Mouse (Mus musculus) layer of hippocampus, adult 2 months (tissue): ENCODE results near the gene Trim13. TPM values are rescaled to one million over a fixed set of nuclear protein-coding genes. Genes with fewer than 3 reads are reported as not detected.
A peak's percentile ranks its signal among the peaks of the same experiment; 100 is the strongest.

Experiments
- DNase-seq, 2 experiments: peaks; one replicate each; pipeline ENCODE4 v3.0.0; 2022; ENCODE audit warnings: low spot score in 2 of 2
- H3K27ac ChIP-seq: fragments of 200-600 bp; 2 replicates; pipeline ENCODE4 v1.8.1; 2022
- H3K4me3 ChIP-seq: fragments of 200-600 bp; 2 replicates; pipeline ENCODE4 v1.8.1; 2022; ENCODE audit warnings: mild to moderate bottlenecking
- CTCF ChIP-seq: fragments of 200-600 bp; conservative IDR thresholded peaks from 2 replicates; pipeline ENCODE4 v1.8.1; 2022; ENCODE audit warnings: antibody characterized with exemption, mild to moderate bottlenecking, moderate library complexity
- microRNA-seq, 2 experiments: library from miRNA; unstranded; fragments of <30 nt; microRNA quantifications; one replicate each; pipeline ENCODE4 v1.2.0; 2021
- total RNA-seq, 2 experiments: library from RNA; stranded (reverse); gene quantifications; 2 replicates each; pipeline ENCODE4 v1.2.3; 2021

Gene Trim13
- total RNA-seq, 2 experiments from 2014 or later = 11.4 to 12.4 TPM

DNA sequence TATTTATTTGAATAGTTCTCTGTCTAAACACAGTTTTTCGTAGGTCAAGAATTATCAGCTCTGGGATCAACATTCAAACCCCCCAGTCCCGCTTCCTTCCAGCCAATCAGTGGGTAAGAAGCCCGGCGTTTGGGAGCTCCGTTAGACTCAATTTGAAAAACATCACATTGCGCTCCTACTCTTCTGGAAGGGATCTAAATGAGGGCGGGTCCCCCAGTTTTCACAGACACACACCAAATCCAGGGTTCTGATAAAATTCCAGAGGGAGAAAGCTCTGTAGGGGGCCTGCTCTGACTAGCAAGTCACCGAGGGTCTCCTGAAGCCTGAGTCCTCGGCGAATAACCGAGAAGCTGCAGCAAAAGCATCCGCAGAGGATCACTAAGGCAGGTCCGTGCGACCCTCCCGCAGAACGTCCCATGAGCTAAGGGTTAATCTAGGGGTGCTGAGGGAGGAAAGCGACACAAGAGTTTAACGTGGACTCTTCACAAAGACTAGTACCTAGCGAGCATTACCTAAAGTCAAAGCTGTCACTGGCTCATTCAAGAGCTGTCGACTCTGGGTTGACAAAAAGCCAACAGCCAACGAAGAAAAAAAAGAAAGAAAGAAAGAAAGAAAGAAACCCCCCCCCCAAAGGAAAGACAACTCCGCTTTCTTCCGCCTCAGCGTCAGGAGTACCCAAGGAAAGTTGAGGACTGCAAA is 49.3 kb downstream of the Trim13 start:
- TF ChIP-seq CTCF = no peak
- Histone ChIP-seq H3K27ac (peak overlapping the region; percentile 88), H3K4me3 (peak overlapping the region; percentile 80)
- no peak for DNase-seq

DNA sequence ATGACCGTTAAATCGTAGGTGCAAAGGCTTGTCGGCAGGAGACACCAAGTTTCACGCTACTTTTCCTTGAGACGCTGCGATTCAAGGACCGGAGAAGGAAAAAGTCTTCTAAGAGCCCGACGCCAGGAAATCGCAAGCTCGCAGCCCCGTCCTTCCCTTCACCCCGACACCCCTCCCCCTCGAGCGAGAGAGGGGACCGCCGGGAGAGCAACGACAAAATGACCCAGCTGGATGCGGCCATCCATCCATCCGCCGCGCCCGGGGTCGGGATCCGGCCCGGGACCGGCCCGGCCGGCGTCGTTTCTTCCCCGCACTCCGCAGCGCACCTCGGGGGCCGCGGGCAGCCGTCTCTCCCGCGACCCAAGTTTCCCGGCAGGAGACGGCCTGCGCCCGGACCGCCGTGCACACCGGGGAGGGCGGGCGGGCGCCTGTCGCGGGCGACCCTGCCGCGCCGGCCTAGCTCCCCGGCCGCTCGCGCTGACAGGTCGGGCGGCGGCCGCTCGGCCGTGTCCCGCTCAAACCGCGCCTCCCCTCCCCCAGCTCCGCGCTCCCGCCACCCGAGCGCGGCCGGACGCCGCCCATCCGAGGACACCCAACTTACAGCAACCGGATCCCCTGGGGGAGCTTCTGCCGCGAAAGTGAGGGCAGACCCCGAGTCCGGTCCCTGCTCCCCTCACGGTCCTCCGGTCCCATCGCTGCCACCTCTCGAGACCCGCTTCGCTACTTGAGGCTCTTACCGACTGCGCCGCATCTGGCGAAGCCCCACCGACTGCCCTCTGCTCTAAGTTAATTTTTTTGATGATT is 50.0 kb downstream of the Trim13 start:
- peak; percentile 11 to 16 for DNase-seq

DNA sequence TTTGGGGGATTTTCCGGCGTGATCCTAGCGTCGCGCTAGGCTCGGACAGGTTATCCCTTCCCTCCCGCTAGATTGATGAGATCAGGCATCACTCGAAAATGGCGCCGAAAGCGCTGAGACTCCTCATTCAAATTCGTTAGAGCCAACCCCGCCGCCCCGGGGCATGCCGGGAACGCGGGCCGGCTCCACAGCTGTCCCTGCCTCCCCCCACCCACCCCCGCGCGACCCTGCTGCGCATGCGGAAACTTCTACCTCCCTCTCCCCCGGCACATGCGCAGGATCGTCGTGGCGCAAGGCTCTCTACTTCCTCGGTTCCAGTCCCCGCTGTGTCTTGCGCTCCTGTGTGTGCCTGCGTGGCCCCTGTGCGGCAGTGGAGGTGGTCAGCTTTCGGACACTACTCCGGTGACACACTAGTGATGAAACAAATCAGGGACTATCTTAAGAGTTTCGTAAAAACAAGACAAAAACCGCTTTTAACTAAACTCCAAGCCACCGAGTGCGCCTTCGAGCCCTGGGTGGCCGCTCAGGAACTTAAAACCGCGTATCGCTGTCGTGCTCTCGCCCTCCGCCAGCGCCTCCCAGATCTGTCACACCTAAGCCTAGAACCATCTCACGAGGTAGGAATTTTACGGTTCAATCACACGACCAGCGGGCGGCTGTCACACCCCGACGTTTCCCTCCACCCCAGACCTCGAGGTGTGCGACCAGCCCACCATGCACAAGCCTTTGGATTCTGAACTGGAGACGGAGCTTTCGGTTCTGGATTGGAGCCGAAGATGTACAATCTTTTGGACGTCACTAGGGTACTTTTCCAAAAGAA is 50.8 kb downstream of the Trim13 start:
- no peak for TF ChIP-seq CTCF
- DNase-seq = peak; percentile 94 to 96
- peak overlapping the region; percentile 97 for H3K27ac ChIP-seq
- peak overlapping the region; percentile 80 for H3K4me3 ChIP-seq

More for the DNA sequence above, 50.0 kb downstream of the Trim13 start:
- H3K27ac ChIP-seq = peak overlapping the region; percentile 88
- H3K4me3 ChIP-seq = peak overlapping the region; percentile 80
- TF ChIP-seq CTCF = no peak

DNA sequence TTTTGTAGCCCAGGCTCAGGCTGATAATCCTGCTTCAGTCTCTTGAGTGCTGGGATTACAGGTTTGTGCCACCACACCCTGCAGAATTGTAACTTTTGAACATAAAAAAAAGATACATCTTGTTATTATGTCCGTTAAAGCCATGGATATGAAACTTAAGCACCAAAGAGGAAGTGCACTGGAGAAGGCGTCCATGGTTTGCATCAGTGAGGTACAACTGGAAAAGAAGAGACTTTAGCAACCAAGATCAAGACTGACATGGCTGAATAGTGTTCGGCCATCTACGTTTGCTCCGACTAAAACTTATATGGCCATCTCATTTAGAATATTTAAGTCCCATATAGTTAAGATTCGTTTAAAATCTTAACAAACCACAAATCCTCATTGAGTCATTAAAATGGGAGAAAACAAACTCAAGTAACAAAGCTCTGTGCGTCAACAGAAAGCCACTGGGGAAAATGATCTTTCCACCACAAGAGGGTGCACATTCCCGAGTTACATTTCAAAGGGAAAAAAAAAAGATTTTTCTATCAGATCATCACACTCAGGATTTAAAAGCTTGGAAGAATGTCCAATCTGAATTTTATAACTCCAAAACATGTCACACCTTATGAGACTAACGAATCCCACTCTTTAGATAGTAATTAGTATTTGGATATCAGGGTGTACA is 52.4 kb downstream of the Trim13 start:
- H3K27ac ChIP-seq = peak overlapping the region; percentile 97
- peak; percentile 50 to 55 for DNase-seq
- TF ChIP-seq CTCF = peak; percentile 87
- H3K4me3 ChIP-seq = 0 out of 2 replicates have a peak overlapping the region, but pooled peaks have one; percentile 3

Small RNA genes lying within 50 kb of the gene (microRNA-seq; reads per million reads assigned to microRNA genes)
- gene Mir15a = 489 to 693 reads per million in 2 experiments
- gene Mir16-1 = 233 to 428 reads per million in 2 experiments

Other genes starting within 250 kb of the Trim13 start
- gene Ebpl, start 237.8 kb upstream of the Trim13 start, total RNA-seq = 1 to 10 TPM; 6.3 to 7.2 TPM
- 10 to 100 TPM; 66.9 to 70.2 TPM for gene Kpna3, start 158.4 kb upstream of the Trim13 start, total RNA-seq
- 10 to 100 TPM; 46.1 to 46.8 TPM for gene Spryd7, start 41.4 kb upstream of the Trim13 start, total RNA-seq
- gene Kcnrg, start 9.2 kb downstream of the Trim13 start, total RNA-seq = 1 to 10 TPM; 1.0 to 1.1 TPM